Comparison of ENCODE assay signal across 22 mouse cellular contexts in genomic region chr9:21231551-21231950, GRCm38 (mm10). TPM values are rescaled to one million over a fixed set of nuclear protein-coding genes. Genes with fewer than 3 reads are reported as not detected.
DNase-seq lines count a peak whose midpoint lies in the region; ATAC-seq and TF ChIP-seq lines count a peak whose summit lies in the region.
"Had no signal": no experiment of that assay in that cellular context is flagged by ENCODE, and none has a peak within 500 bp of the region (broad histone marks: within the 10 kb centered on the region; RNA-seq: fewer than 3 reads in every experiment).

No protein-coding gene starts in this region.

- peaks cover 70% of the 10 kb centered on the region for H3K4me1 ChIP-seq in megakaryocyte, embryonic 14.5 days

- TF ChIP-seq POLR2A in myocyte (IDR thresholded peaks at IDR 0.05; ENCODE audit: insufficient read length, low read depth), result no peak

- H3K4me3 ChIP-seq in megakaryocyte, embryonic 14.5 days (replicated peaks), result peak overlapping the region; percentile 67
- no peak overlapping the region for H3K4me3 ChIP-seq in myocyte
- H3K4me3 ChIP-seq: forebrain, embryonic 10.5 days; forebrain, embryonic 13.5 days; heart, adult 2 months; hindbrain, embryonic 12.5 days; hindbrain, embryonic 15.5 days had no signal

- no peak for ATAC-seq in megakaryocyte, adult 5-6 weeks (ENCODE audit: poor library complexity, severe bottlenecking)
- ATAC-seq: activated CD4-positive, CD25-positive, alpha-beta regulatory T cell, adult 4 months; forebrain, embryonic 13.5 days; forebrain, embryonic 16.5 days had no signal

- DNase-seq in cerebellum, adult 9-11 months, result peak; percentile 23
- DNase-seq in cerebellum, adult 9-10 months, result no peak
- peak; percentile 33 for DNase-seq in 416B (ENCODE audit: low read depth)
- no peak for DNase-seq in frontal cortex, postnatal 36 days (ENCODE audit: low spot score in 2 of 2)
- DNase-seq: adrenal gland, adult 8-10 months; adrenal gland, postnatal 25 days; B cell, adult 2 months; cerebellum, adult 11-12 months; cerebellum, postnatal 10 days; gastrocnemius, postnatal 25 days; heart, adult 2 months had no signal

- no peak overlapping the region for H3K4me2 ChIP-seq in myocyte (ENCODE audit: low read depth)
- H3K4me2 ChIP-seq: forebrain, embryonic 13.5 days; heart, embryonic 11.5 days; hindbrain, embryonic 12.5 days; hindbrain, embryonic 15.5 days had no signal

- no peak overlapping the region for H3ac ChIP-seq in myocyte (ENCODE audit: control insufficient read depth, insufficient read length)

- H3K9me3 ChIP-seq in megakaryocyte, embryonic 14.5 days, result no peaks in the 10 kb centered on the region
- H3K9me3 ChIP-seq: forebrain, embryonic 10.5 days; forebrain, embryonic 13.5 days; hindbrain, embryonic 12.5 days; hindbrain, embryonic 15.5 days had no signal

- no peaks in the 10 kb centered on the region for H3K27me3 ChIP-seq in megakaryocyte, embryonic 14.5 days (replicated peaks)
- no peaks in the 10 kb centered on the region for H3K27me3 ChIP-seq in myocyte (ENCODE audit: control insufficient read depth, insufficient read depth, insufficient read length)
- H3K27me3 ChIP-seq: CH12.LX; forebrain, embryonic 13.5 days; hindbrain, embryonic 15.5 days had no signal

- peaks cover 9% of the 10 kb centered on the region for H3K79me2 ChIP-seq in myocyte (ENCODE audit: control insufficient read depth, insufficient read depth)

- peaks cover 92% of the 10 kb centered on the region for H3K36me3 ChIP-seq in megakaryocyte, embryonic 14.5 days (replicated peaks; ENCODE audit: low read length)
- no peaks in the 10 kb centered on the region for H3K36me3 ChIP-seq in myocyte (ENCODE audit: control insufficient read depth, insufficient read depth)

TF ChIP-seq in myocyte, 11 proteins besides CTCF, POLR2A, EP300 and RAD21:
- TF ChIP-seq POLR2AphosphoS2 (IDR thresholded peaks at IDR 0.05; ENCODE audit: insufficient read length, low read depth) (peak; percentile 39), REST (IDR thresholded peaks at IDR 0.05; ENCODE audit: insufficient read depth, insufficient read length) (no peak), MYOG (IDR thresholded peaks at IDR 0.05; ENCODE audit: control insufficient read depth in 1 of 3, insufficient read depth in 1 of 3, insufficient read length in 2 of 3, low read depth in 2 of 3) (no peak), E2F4 (IDR thresholded peaks at IDR 0.05; ENCODE audit: insufficient read depth) (no peak)

RNA-seq across cellular contexts. Expression of gene Keap1, which starts 7.6 kb away (rescaled TPM):
- polyA plus RNA-seq in megakaryocyte, embryonic 14.5 days (2012; ENCODE audit: insufficient read depth, low replicate concordance), result 47.4 and 49.4 TPM in 2 replicates
- total RNA-seq in megakaryocyte, adult 5-6 weeks (2015), result 17.7 and 18.8 TPM in 2 replicates
- 34.0 and 36.9 TPM in 2 replicates for total RNA-seq in megakaryocyte, adult 5-6 weeks (2017)
- 34.1 TPM for polyA plus RNA-seq in myocyte (2012; fragmentation: generic; extraction: Trizol)

RNA-seq across cellular contexts. Expression of gene S1pr5, which starts 16.7 kb away (rescaled TPM):
- polyA plus RNA-seq in megakaryocyte, embryonic 14.5 days (2012; ENCODE audit: insufficient read depth, low replicate concordance), result not detected in 2 replicates
- total RNA-seq in megakaryocyte, adult 5-6 weeks (2015), result 3.6 and 4.0 TPM in 2 replicates
- total RNA-seq in megakaryocyte, adult 5-6 weeks (2017), result 7.9 and 9.0 TPM in 2 replicates
- polyA plus RNA-seq in myocyte (2012; fragmentation: generic; extraction: Trizol), result 0.22 TPM
- total RNA-seq: CH12.LX had no signal

RNA-seq across cellular contexts. Expression of gene Atg4d, which starts 33.5 kb away (rescaled TPM):
- 53.1 and 67.2 TPM in 2 replicates for polyA plus RNA-seq in megakaryocyte, embryonic 14.5 days (2012; ENCODE audit: insufficient read depth, low replicate concordance)
- total RNA-seq in megakaryocyte, adult 5-6 weeks (2015), result 14.6 and 15.0 TPM in 2 replicates
- 13.5 and 19.3 TPM in 2 replicates for total RNA-seq in megakaryocyte, adult 5-6 weeks (2017)
- 39.8 TPM for polyA plus RNA-seq in myocyte (2012; fragmentation: generic; extraction: Trizol)

RNA-seq across cellular contexts. Expression of gene Kri1, which starts 56.2 kb away (rescaled TPM):
- polyA plus RNA-seq in megakaryocyte, embryonic 14.5 days (2012; ENCODE audit: insufficient read depth, low replicate concordance), result 32.6 and 47.4 TPM in 2 replicates
- total RNA-seq in megakaryocyte, adult 5-6 weeks (2015), result 28.0 and 28.4 TPM in 2 replicates
- 53.6 and 76.9 TPM in 2 replicates for total RNA-seq in megakaryocyte, adult 5-6 weeks (2017)
- 31.4 TPM for polyA plus RNA-seq in myocyte (2012; fragmentation: generic; extraction: Trizol)

RNA-seq across cellular contexts. Expression of gene Cdkn2d, which starts 59.7 kb away (rescaled TPM):
- 94.7 and 248 TPM in 2 replicates for polyA plus RNA-seq in megakaryocyte, embryonic 14.5 days (2012; ENCODE audit: insufficient read depth, low replicate concordance)
- 132 and 138 TPM in 2 replicates for total RNA-seq in megakaryocyte, adult 5-6 weeks (2015)
- 65.6 and 75.3 TPM in 2 replicates for total RNA-seq in megakaryocyte, adult 5-6 weeks (2017)
- 53.2 TPM for polyA plus RNA-seq in myocyte (2012; fragmentation: generic; extraction: Trizol)

Comparison
In these comparisons a context has a peak if more than half of its experiments do, and no peak if none do; other contexts are left out.
1. DNase-seq: peak in cerebellum, adult 9-11 months (single experiment) and 416B (single experiment); none in cerebellum, adult 9-10 months (single experiment) and frontal cortex, postnatal 36 days (0 of 2).